Mouse (Mus musculus) limb, embryonic 14.5 days (tissue): Measurements from ENCODE around the gene Ndufs7. TPM values are rescaled to one million over a fixed set of nuclear protein-coding genes. Genes with fewer than 3 reads are reported as not detected.

ENCODE experiments used
- ATAC-seq: fragments of 200-750 bp; cut with Nextera tagmentation; 2 replicates; pipeline ENCODE4 v1.8.0; 2017; ENCODE audit warnings: low read depth, moderate number of reproducible peaks, moderate TSS enrichment; ENCODE audit not compliant: low FRiP score
- DNase-seq: peaks from one replicate; pipeline ENCODE4 v3.0.0-alpha.2; 2015; ENCODE audit warnings: low spot score
- H3K27ac ChIP-seq: fragments of 300-500 bp; sonication (generic); replicated peaks from 2 replicates; pipeline ENCODE4 v1.5.1; 2014; ENCODE audit warnings: low read depth, mild to moderate bottlenecking, low read length, moderate library complexity, mixed read lengths
- H3K27me3 ChIP-seq: fragments of 300-500 bp; sonication (generic); 2 replicates; pipeline ENCODE4 v1.6.1; 2014; ENCODE audit warnings: low read length, mixed read lengths; ENCODE audit not compliant: control insufficient read depth, insufficient read depth
- H3K36me3 ChIP-seq: fragments of 300-500 bp; sonication (generic); 2 replicates; pipeline ENCODE4 v1.6.1; 2014; ENCODE audit warnings: mild to moderate bottlenecking, low read length, moderate library complexity, mixed read lengths; ENCODE audit not compliant: control insufficient read depth, insufficient read depth
- H3K4me1 ChIP-seq: fragments of 300-500 bp; sonication (generic); 2 replicates; pipeline ENCODE4 v1.6.1; 2014; ENCODE audit warnings: antibody characterized with exemption, low read length, mixed read lengths; ENCODE audit not compliant: control insufficient read depth, insufficient read depth
- H3K4me2 ChIP-seq: fragments of 300-500 bp; sonication (generic); replicated peaks from 2 replicates; pipeline ENCODE4 v1.6.1; 2014; ENCODE audit warnings: low read depth, mild to moderate bottlenecking, low read length, moderate library complexity; ENCODE audit not compliant: severe bottlenecking
- H3K4me3 ChIP-seq: fragments of 300-500 bp; sonication (generic); replicated peaks from 2 replicates; pipeline ENCODE4 v1.5.1; 2014; ENCODE audit warnings: low read length
- H3K9ac ChIP-seq: fragments of 300-500 bp; sonication (generic); 2 replicates; pipeline ENCODE4 v1.6.1; 2014; ENCODE audit warnings: mild to moderate bottlenecking, low read depth, low read length, moderate library complexity; ENCODE audit not compliant: severe bottlenecking
- H3K9me3 ChIP-seq: fragments of 300-500 bp; sonication (generic); 2 replicates; pipeline ENCODE4 v1.6.1; 2016; ENCODE audit warnings: low read length; ENCODE audit not compliant: control insufficient read depth
- POLR2A ChIP-seq: fragments of 200-500 bp; IDR thresholded peaks from 2 replicates; pipeline ENCODE4 v1.8.0; 2012; ENCODE audit warnings: inconsistent platforms, mild to moderate bottlenecking, moderate library complexity, borderline replicate concordance; ENCODE audit not compliant: insufficient read depth, insufficient read length; ENCODE audit errors: extremely low read depth
- whole genome bisulfite sequencing: fragments of 180-500 bp; shearing (Covaris S2); extraction: QIAGEN DNeasy Blood & Tissue Kit; methylation state at CpG from one replicate; pipeline ENCODE4 v1.1.7; 2014; 5-methylcytosine and 5-hydroxymethylcytosine counted together
- polyA plus RNA-seq, 2 experiments: library from polyadenylated mRNA; depleted of rRNA in 1 of 2; stranded (reverse) in 1 of 2; unstranded in 1 of 2; fragments of >200 nt; fragmentation: Nextera tagmentation in 1 of 2; extraction: Ambion mirVana in 1 of 2; gene quantifications; 2 replicates each; pipeline versions ENCODE4 v1.2.1 to v1.2.3; 2012 to 2014

Ndufs7 gene
- polyA plus RNA-seq, 2 experiments: 338 to 366 TPM

GRCm38 (mm10) chr10:80299824-80300223, 50.9 kb downstream of the Ndufs7 start:
- peaks cover 3% of the 10 kb centered on the region; the same call in 1 of the 2 replicates for H3K36me3 ChIP-seq
- no peaks in the 10 kb centered on the region for H3K9me3 ChIP-seq
- DNase-seq (no peak), ATAC-seq (no peak)
- H3K9ac ChIP-seq: no peak overlapping the region
- no peak overlapping the region for H3K27ac ChIP-seq
- H3K4me2 ChIP-seq: no peak overlapping the region
- peaks cover 51% of the 10 kb centered on the region for H3K27me3 ChIP-seq
- no peak for TF ChIP-seq POLR2A
- peaks cover 13% of the 10 kb centered on the region for H3K4me1 ChIP-seq
- H3K4me3 ChIP-seq: no peak overlapping the region
- 55% methylated on average over 10 of the region's 10 CpGs for WGBS

- ATAC-seq (no peak), DNase-seq (no peak)
- H3K9ac ChIP-seq: no peak overlapping the region
- H3K4me3 ChIP-seq: no peak overlapping the region
- H3K27ac ChIP-seq: no peak overlapping the region
- H3K27me3 ChIP-seq: peaks cover 60% of the 10 kb centered on the region
- no peak overlapping the region for H3K4me2 ChIP-seq
- no peaks in the 10 kb centered on the region for H3K9me3 ChIP-seq
- H3K36me3 ChIP-seq: no peaks in the 10 kb centered on the region
- WGBS: 30% methylated on average over 11 of the region's 11 CpGs
- TF ChIP-seq POLR2A: no peak
- H3K4me1 ChIP-seq: peaks cover 9% of the 10 kb centered on the region
These were observed 51.8 kb downstream of the Ndufs7 start for GRCm38 (mm10) chr10:80300672-80301181.

- H3K27me3 ChIP-seq: peaks cover 67% of the 10 kb centered on the region
- no peak overlapping the region for H3K27ac ChIP-seq
- H3K4me2 ChIP-seq: no peak overlapping the region
- DNase-seq (no peak), ATAC-seq (no peak)
- H3K9ac ChIP-seq: no peak overlapping the region
- no peak overlapping the region for H3K4me3 ChIP-seq
- WGBS: 67% methylated on average over 8 of the region's 10 CpGs
- no peaks in the 10 kb centered on the region for H3K36me3 ChIP-seq
- H3K9me3 ChIP-seq: no peaks in the 10 kb centered on the region
- no peak for TF ChIP-seq POLR2A
- H3K4me1 ChIP-seq: peaks cover 4% of the 10 kb centered on the region
These were observed 52.5 kb downstream of the Ndufs7 start for GRCm38 (mm10) chr10:80301256-80302081.

- TF ChIP-seq POLR2A: no peak
- ATAC-seq: no peak
- no peak overlapping the region for H3K4me3 ChIP-seq
- H3K9ac ChIP-seq: no peak overlapping the region
- H3K4me2 ChIP-seq: no peak overlapping the region; the same call in 1 of the 2 replicates
- H3K27ac ChIP-seq: no peak overlapping the region
- no peak for DNase-seq
- H3K4me1 ChIP-seq: no peaks in the 10 kb centered on the region
- 44% methylated on average over 5 of the region's 5 CpGs for WGBS
- H3K27me3 ChIP-seq: peaks cover 67% of the 10 kb centered on the region
- no peaks in the 10 kb centered on the region for H3K36me3 ChIP-seq
- no peaks in the 10 kb centered on the region for H3K9me3 ChIP-seq
These were observed 53.1 kb downstream of the Ndufs7 start for GRCm38 (mm10) chr10:80302082-80302355.

GRCm38 (mm10) chr10:80302471-80302881, 53.6 kb downstream of the Ndufs7 start:
- TF ChIP-seq POLR2A: no peak
- no peak overlapping the region for H3K9ac ChIP-seq
- H3K4me2 ChIP-seq: no peak overlapping the region; the same call in 1 of the 2 replicates
- peaks cover 67% of the 10 kb centered on the region for H3K27me3 ChIP-seq
- ATAC-seq (no peak), DNase-seq (no peak)
- no peaks in the 10 kb centered on the region for H3K36me3 ChIP-seq
- no peak overlapping the region for H3K27ac ChIP-seq
- H3K4me3 ChIP-seq: no peak overlapping the region
- no peaks in the 10 kb centered on the region for H3K4me1 ChIP-seq
- no peaks in the 10 kb centered on the region for H3K9me3 ChIP-seq
- WGBS: 9% methylated on average over 9 of the region's 9 CpGs
